Mouse (Mus musculus) neural tube, embryonic 15.5 days (tissue): ENCODE results near the gene Gnb2. TPM values are rescaled to one million over a fixed set of nuclear protein-coding genes. Genes with fewer than 3 reads are reported as not detected.

ENCODE experiments used
- ATAC-seq: fragments of 200-750 bp; cut with Nextera tagmentation; 2 replicates; pipeline ENCODE4 v1.8.0; 2017; ENCODE audit warnings: mild to moderate bottlenecking, moderate TSS enrichment, moderate library complexity; ENCODE audit not compliant: low FRiP score
- H3K27ac ChIP-seq: fragments of 300-500 bp; sonication (generic); replicated peaks from 2 replicates; pipeline ENCODE4 v1.5.1; 2015; ENCODE audit warnings: mild to moderate bottlenecking, inconsistent platforms
- H3K27me3 ChIP-seq: fragments of 300-500 bp; sonication (generic); replicated peaks from 2 replicates; pipeline ENCODE4 v1.6.1; 2015; ENCODE audit warnings: inconsistent platforms
- H3K36me3 ChIP-seq: fragments of 300-500 bp; sonication (generic); 2 replicates; pipeline ENCODE4 v1.6.1; 2015; ENCODE audit warnings: inconsistent platforms
- H3K4me1 ChIP-seq: fragments of 300-500 bp; sonication (generic); 2 replicates; pipeline ENCODE4 v1.6.1; 2015; ENCODE audit warnings: inconsistent platforms
- H3K4me2 ChIP-seq: fragments of 300-500 bp; sonication (generic); 2 replicates; pipeline ENCODE4 v1.6.1; 2015; ENCODE audit warnings: inconsistent platforms, mild to moderate bottlenecking, moderate library complexity
- H3K4me3 ChIP-seq: fragments of 300-500 bp; sonication (generic); replicated peaks from 2 replicates; pipeline ENCODE4 v1.5.1; 2015; ENCODE audit warnings: mild to moderate bottlenecking, inconsistent platforms
- H3K9ac ChIP-seq: fragments of 300-500 bp; sonication (generic); replicated peaks from 2 replicates; pipeline ENCODE4 v1.6.1; 2015; ENCODE audit warnings: mild to moderate bottlenecking, inconsistent platforms
- H3K9me3 ChIP-seq: fragments of 300-500 bp; sonication (generic); replicated peaks from 2 replicates; pipeline ENCODE4 v1.6.1; 2016; ENCODE audit warnings: inconsistent platforms
- WGBS: fragments of 180-500 bp; shearing (Covaris S2); methylation state at CpG from one replicate; pipeline ENCODE4 v1.1.7; 2015; ENCODE audit warnings: mixed read lengths; 5-methylcytosine and 5-hydroxymethylcytosine counted together
- polyA plus RNA-seq: library from polyadenylated mRNA; unstranded; fragments of >200 nt; fragmentation: Nextera tagmentation; extraction: Ambion mirVana; gene quantifications from 2 replicates; pipeline ENCODE4 v1.2.1, GENCODE M21; 2015

Gnb2 gene
- polyA plus RNA-seq, 1 experiment from 2014 or later = 540 TPM

DNA sequence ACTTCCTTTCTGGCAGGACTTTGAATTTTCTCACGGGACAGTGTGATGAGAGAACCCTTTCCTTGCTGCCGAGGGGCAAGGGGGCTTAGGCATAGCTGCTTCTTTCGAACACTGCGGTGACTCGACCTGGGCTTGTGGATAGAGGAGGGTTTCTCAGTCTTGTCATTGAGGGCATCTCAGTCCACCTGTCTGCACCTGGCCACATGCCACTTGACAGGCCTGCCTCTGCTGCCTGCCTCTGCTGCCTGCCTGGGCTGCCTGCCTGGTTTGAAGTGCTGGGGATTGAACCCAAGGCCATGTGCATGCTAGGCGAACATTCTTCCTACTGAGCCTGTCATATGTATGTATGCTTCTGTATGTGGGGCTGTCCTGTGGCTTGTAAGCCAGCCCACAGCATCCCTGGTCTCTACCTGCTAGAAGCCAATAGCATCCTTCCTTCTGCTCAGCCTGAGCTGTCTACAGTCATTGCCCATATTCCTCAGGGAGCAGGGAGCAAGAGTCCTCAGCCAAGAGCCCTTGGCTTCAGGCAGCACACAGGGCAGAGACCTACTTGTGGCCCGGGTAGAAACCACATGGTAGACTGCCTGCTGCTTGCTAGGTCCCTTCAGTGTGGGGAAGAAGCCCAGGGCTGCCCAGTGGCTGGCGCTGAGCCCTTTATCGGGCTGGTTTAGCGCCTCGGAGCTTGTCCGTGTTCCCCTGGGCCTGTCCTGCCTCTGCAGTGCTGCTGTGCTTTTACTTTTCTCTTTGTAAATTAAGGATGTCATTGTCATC lies 19.2 kb downstream of the Gnb2 start:
- Histone ChIP-seq H3K27ac (no peak overlapping the region), H3K27me3 (no peaks in the 10 kb centered on the region), H3K36me3 (peaks cover 11% of the 10 kb centered on the region), H3K9ac (peak overlapping the region; percentile 23), H3K4me2 (0 out of 2 replicates have a peak overlapping the region, but pooled peaks have one; percentile 77), H3K4me1 (peaks cover 55% of the 10 kb centered on the region), H3K4me3 (no peak overlapping the region), H3K9me3 (no peaks in the 10 kb centered on the region)
- no peak for ATAC-seq
- WGBS = 83% methylated on average over 12 of the region's 12 CpGs

DNA sequence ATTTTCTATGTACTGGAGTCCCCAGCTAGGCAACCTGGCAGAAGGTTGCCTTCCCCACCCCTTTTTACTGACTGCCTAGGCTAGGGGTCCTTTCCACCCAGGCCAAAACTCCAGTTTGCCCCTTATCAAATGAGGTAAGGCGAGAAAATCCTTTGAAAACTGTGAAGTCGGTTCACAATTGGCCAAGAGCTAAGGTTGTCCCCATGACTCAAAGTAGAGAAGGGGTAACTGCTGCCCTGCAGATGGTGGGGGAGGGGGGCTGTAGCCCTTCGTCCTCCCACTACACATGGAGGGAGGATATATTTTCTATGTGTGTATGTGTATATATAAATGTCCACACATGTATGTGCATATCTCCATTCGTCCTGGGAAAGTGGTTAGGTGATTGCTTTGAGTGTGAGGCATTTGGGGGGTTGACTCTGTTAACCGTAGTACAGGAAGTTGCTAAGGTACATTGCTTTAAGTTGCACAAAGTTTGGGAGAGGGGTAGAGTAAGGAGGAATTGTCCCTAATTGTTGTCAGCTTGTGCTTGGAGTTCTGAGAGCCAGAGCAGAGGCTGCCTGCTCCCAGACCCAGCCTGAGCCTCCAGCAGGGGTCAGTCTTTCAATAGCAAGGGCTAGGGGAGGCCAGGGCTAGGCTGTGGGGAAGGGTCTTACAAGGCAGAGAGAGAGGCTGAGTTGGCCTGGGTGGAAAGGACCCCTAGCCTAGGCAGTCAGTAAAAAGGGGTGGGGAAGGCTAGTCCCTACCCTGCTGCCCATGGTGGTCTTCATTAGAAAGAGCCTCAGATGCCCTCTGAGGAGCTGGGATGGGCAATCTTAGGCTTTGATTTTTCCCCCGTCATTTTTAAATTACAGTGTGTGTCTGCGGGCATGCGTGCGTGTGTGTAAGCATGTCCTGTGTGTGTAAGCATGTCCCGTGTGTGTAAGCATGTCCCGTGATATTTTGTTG lies 20.2 kb downstream of the Gnb2 start:
- Histone ChIP-seq H3K27ac (0 out of 2 replicates have a peak overlapping the region, but pooled peaks have one; percentile 9), H3K9ac (peak overlapping the region; percentile 99)
- peak; percentile 49; the same call in 1 of the 2 replicates for ATAC-seq

GRCm38 (mm10) chr5:137511706-137512105 lies 21.6 kb downstream of the Gnb2 start:
- WGBS = 50% methylated on average over 3 of the region's 3 CpGs
- Histone ChIP-seq H3K27ac (0 out of 2 replicates have a peak overlapping the region, but pooled peaks have one; percentile 0), H3K36me3 (no peaks in the 10 kb centered on the region), H3K9me3 (no peaks in the 10 kb centered on the region), H3K4me2 (peak overlapping the region; percentile 77), H3K27me3 (no peaks in the 10 kb centered on the region), H3K4me1 (peaks cover 55% of the 10 kb centered on the region), H3K9ac (peak overlapping the region; percentile 99), H3K4me3 (peak overlapping the region; percentile 84)
- ATAC-seq = no peak

More for the DNA sequence above, 20.2 kb downstream of the Gnb2 start:
- H3K36me3 ChIP-seq = peaks cover under 1% of the 10 kb centered on the region
- H3K4me3 ChIP-seq = peak overlapping the region; percentile 84; the same call in 1 of the 2 replicates
- 82% methylated on average over 11 of the region's 11 CpGs for WGBS
- H3K9me3 ChIP-seq = no peaks in the 10 kb centered on the region
- H3K27me3 ChIP-seq = no peaks in the 10 kb centered on the region
- peak overlapping the region; percentile 77 for H3K4me2 ChIP-seq
- peaks cover 55% of the 10 kb centered on the region for H3K4me1 ChIP-seq

- Histone ChIP-seq H3K36me3 (no peaks in the 10 kb centered on the region), H3K9ac (peak overlapping the region; percentile 99), H3K4me1 (peaks cover 50% of the 10 kb centered on the region), H3K9me3 (no peaks in the 10 kb centered on the region), H3K27me3 (no peaks in the 10 kb centered on the region), H3K4me2 (peak overlapping the region; percentile 77), H3K4me3 (peak overlapping the region; percentile 84), H3K27ac (peak overlapping the region; percentile 88)
- under 1% methylated on average over 40 of the region's 83 CpGs for WGBS
- ATAC-seq = peak; percentile 28; the same call in 1 of the 2 replicates
Measured at GRCm38 (mm10) chr5:137510573-137511390, 22.5 kb downstream of the Gnb2 start.

DNA sequence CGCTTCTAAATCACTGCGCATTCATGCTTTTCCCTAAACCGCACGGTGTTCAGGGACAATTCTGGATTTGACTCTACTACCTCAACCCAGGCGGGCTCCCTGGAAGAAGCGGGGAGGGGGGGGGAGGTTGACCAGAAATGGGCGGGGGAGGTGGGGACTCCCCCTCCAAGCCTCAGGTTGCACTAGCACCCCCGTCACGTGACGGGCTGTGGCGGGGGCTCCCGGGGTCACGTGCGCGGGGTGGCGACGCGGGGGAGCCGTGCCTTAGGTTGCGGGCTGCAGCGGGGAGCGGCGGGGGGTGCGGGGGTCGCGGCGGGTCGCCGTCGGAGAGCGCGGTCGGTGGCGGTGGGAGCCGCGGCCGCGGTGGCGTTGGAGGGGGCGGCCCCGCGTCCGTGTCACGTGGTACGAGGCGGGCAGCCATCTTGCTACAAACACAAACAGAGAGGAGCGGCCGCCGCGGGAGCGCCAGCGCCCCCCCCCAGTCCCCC lies 23.3 kb downstream of the Gnb2 start:
- Histone ChIP-seq H3K27ac (peak overlapping the region; percentile 88), H3K4me3 (peak overlapping the region; percentile 84), H3K9ac (peak overlapping the region; percentile 99), H3K27me3 (no peaks in the 10 kb centered on the region), H3K4me1 (peaks cover 43% of the 10 kb centered on the region), H3K36me3 (no peaks in the 10 kb centered on the region), H3K9me3 (no peaks in the 10 kb centered on the region), H3K4me2 (peak overlapping the region; percentile 77)
- 3% methylated on average over 28 of the region's 52 CpGs for WGBS
- peak; percentile 72 for ATAC-seq

GRCm38 (mm10) chr5:137504041-137504440 lies 29.3 kb downstream of the Gnb2 start:
- no peaks in the 10 kb centered on the region for H3K9me3 ChIP-seq
- no peak for ATAC-seq
- no peak overlapping the region for H3K4me3 ChIP-seq
- WGBS = 86% methylated on average over 6 of the region's 6 CpGs
- no peak overlapping the region for H3K27ac ChIP-seq
- H3K9ac ChIP-seq = no peak overlapping the region
- no peaks in the 10 kb centered on the region for H3K27me3 ChIP-seq
- H3K4me2 ChIP-seq = no peak overlapping the region
- peaks cover 19% of the 10 kb centered on the region for H3K4me1 ChIP-seq
- H3K36me3 ChIP-seq = no peaks in the 10 kb centered on the region

GRCm38 (mm10) chr5:137502667-137503110 lies 30.6 kb downstream of the Gnb2 start:
- ATAC-seq = peak; percentile 82
- Histone ChIP-seq H3K4me1 (peaks cover 19% of the 10 kb centered on the region), H3K9me3 (no peaks in the 10 kb centered on the region), H3K36me3 (no peaks in the 10 kb centered on the region), H3K4me2 (peak overlapping the region; percentile 84), H3K4me3 (peak overlapping the region; percentile 64), H3K27ac (peak overlapping the region; percentile 99), H3K27me3 (no peaks in the 10 kb centered on the region), H3K9ac (peak overlapping the region; percentile 64)
- WGBS = under 1% methylated on average over 29 of the region's 30 CpGs

GRCm38 (mm10) chr5:137501709-137502666 lies 31.3 kb downstream of the Gnb2 start, which contains the start of gene Pop7:
Pop7 (minus strand) TSS chr5:137502518.
- peak within 1 kb of the TSS; percentile 99 for H3K27ac ChIP-seq
- H3K4me2 ChIP-seq = peak within 1 kb of the TSS; percentile 84
- WGBS = 2% methylated on average over 64 of the region's 64 CpGs
- H3K36me3 ChIP-seq = no peaks in the 10 kb centered on the region
- peak within 1 kb of the TSS; percentile 64 for H3K4me3 ChIP-seq
- H3K4me1 ChIP-seq = peaks cover 19% of the 10 kb centered on the region
- no peaks in the 10 kb centered on the region for H3K27me3 ChIP-seq
- H3K9me3 ChIP-seq = no peaks in the 10 kb centered on the region
- H3K9ac ChIP-seq = peak within 1 kb of the TSS; percentile 64
- peak; percentile 97 for ATAC-seq

DNA sequence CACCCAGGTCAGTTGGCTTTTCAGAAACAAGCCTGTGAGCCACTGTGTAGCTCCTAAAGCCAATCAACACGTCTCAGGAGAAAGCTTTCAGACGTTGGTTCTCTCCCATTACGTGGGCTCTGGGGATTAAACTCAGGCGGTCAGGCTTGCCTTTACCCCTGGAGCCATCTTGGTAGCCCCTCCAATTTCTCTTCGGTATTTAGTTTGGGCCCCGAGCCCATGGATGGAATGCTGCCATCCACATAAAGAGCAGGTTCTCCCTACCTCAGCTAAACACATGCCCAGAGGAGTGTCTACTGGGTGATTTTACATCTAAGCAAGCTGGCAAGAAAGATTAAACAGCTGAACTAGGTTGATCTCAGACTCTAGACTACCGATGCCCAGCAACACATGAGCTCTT lies 33.1 kb downstream of the Gnb2 start:
- H3K9ac ChIP-seq = no peak overlapping the region
- H3K27ac ChIP-seq = no peak overlapping the region
- H3K9me3 ChIP-seq = no peaks in the 10 kb centered on the region
- no peak overlapping the region for H3K4me3 ChIP-seq
- H3K4me2 ChIP-seq = no peak overlapping the region
- no peak for ATAC-seq
- WGBS = 90% methylated on average over 7 of the region's 7 CpGs
- no peaks in the 10 kb centered on the region for H3K27me3 ChIP-seq
- H3K4me1 ChIP-seq = peaks cover 19% of the 10 kb centered on the region
- no peaks in the 10 kb centered on the region for H3K36me3 ChIP-seq

DNA sequence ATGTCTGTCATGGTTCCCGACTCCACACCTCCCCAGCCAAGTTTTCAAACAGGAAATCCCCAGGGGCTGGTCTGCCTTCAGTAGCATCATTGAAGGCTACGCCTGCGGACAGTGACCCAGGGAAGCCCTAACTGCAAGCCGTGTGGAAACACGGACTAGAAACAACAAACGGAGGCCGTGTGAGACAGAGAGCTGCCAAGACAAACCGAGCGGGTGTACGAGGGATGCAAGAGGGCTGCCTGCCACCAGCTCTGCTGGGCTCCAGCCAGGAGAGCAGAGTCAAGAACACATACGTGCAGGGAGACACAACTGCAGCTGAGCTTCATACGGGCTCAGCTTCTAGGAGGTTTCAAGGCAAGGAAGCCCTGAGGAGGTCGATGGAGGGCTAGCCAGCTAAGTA lies 39.5 kb downstream of the Gnb2 start:
- 82% methylated on average over 13 of the region's 13 CpGs for WGBS
- Histone ChIP-seq H3K4me2 (no peak overlapping the region), H3K9ac (no peak overlapping the region), H3K4me1 (peaks cover 6% of the 10 kb centered on the region), H3K36me3 (no peaks in the 10 kb centered on the region), H3K9me3 (no peaks in the 10 kb centered on the region), H3K4me3 (no peak overlapping the region), H3K27me3 (no peaks in the 10 kb centered on the region), H3K27ac (no peak overlapping the region)
- no peak for ATAC-seq
